Mouse (Mus musculus): Measurements from ENCODE around the gene Popdc3.

- TF ChIP-seq CTCF (IDR thresholded peaks at IDR 0.05; ENCODE audit: control insufficient read depth, insufficient read depth, insufficient replicate concordance, low read depth, low read length) (no peak), POLR2A (IDR thresholded peaks at IDR 0.05; ENCODE audit: control insufficient read depth, low read depth, low read length) (no peak)
Measured at GRCm38 (mm10) chr10:45174345-45174744, 3.6 kb upstream of the Popdc3 start.
